Mouse (Mus musculus) cerebellum, postnatal 10 days (tissue): ENCODE results near the gene Mtrf1l.

Source experiments
- DNase-seq, 2 experiments: peaks; one replicate each; pipeline ENCODE4 v3.0.0; 2021; ENCODE audit warnings: mixed read lengths in 2 of 2

Gene Mtrf1l

GRCm38 (mm10) chr10:5823740-5824491 is at the start of gene Mtrf1l:
Gene Mtrf1l, minus strand, starts transcription at chr10:5823910.
- DNase-seq: peak; percentile 98 to 99

DNA sequence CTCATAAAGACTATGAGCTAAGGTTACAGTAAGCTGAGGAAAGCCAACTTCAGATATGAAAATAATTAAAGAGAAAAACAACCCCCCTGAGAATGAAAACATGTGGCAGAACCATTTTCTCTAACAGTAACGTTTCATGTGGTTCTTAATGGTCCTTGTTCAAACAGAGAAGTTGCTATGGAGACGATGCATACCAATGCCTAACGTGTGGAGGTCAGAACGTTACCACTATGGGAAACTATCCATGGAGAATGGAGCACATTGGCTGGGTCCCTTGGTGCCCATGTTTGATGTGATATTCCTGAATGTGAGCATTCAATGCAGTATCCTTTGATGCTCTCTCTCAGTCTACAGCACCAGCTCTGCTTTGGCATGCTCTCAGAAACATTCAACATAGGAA is 47.4 kb upstream of the Mtrf1l start:
- DNase-seq: no peak

DNA sequence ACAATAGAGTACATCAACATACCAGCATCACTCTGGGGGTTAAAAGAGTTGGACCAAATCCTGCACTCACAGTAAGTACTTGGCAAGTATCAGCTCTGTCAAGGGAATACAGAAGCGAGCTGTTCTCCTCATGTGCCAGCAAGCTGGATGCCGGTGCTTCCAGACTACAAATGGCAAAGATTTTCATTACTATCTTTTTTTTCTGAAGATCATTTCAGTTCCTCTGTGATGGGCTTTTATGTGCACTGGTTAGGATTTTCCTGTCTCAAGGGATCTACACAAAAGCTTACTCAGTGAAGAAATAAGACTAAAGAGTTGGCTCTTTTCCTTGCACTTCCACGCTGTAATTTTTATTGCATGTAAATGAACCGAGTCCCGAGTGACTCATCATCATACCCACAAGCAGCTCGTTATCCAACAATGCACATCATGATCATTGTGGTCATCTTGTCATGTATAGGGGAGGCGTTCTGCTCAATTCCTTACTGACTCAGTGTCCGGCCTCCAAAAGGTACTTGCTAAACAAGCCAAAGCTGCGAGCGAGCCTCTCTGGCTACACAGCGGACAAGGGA is 44.4 kb upstream of the Mtrf1l start:
- peak; percentile 63 to 64 for DNase-seq

GRCm38 (mm10) chr10:5865996-5866395 is 42.3 kb upstream of the Mtrf1l start:
- DNase-seq: peak; percentile 62 to 66

DNA sequence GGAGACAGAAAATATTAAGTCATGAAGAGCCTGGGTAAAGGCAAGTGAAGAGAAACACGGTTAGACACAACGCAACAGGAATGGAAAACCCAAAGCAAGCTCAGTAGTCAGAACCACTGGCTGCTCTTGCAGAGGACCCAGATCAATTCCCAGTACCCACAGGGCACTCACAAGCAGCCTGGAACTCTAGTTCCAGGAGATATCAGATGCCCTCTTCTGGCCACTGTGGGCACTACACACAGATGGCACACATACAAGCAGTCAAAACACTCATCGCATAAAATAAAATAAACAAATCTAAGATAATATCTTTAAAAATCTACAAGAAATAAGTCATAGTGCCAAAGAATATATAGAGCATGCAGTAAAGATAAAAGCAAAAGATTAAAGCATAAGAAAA is 39.0 kb upstream of the Mtrf1l start:
- DNase-seq: no peak

- DNase-seq: no peak
Observed at GRCm38 (mm10) chr10:5860849-5861248, 37.1 kb upstream of the Mtrf1l start.

- DNase-seq: peak; percentile 47 to 60
Observed at GRCm38 (mm10) chr10:5859729-5860128, 36.0 kb upstream of the Mtrf1l start.

GRCm38 (mm10) chr10:5857996-5858549 is 34.4 kb upstream of the Mtrf1l start:
- DNase-seq: no peak

- DNase-seq: no peak
Observed at GRCm38 (mm10) chr10:5853290-5853868, 29.7 kb upstream of the Mtrf1l start.

GRCm38 (mm10) chr10:5846939-5847338 is 23.2 kb upstream of the Mtrf1l start:
- peak in 1 of 2 experiments; percentile 81 for DNase-seq

DNA sequence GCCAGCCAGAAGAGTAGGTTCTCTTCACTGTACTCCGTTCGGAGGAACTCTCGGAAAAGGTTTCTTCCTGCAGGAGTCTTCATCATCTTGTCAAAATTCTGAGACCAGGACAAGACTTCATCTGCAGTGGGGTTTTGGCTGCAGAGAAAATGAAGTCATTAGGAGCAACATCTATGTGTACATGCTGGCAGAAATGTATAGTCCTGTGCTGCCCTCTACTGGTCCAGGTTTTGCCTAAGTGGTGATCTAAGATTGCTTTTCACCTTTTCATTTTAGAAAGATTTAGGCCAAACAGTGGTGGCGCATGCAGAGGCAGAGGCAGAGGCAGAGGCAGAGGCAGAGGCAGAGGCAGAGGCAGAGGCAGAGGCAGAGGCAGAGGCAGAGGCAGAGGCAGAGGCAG is 17.7 kb upstream of the Mtrf1l start:
- peak; percentile 67 to 70 for DNase-seq

DNA sequence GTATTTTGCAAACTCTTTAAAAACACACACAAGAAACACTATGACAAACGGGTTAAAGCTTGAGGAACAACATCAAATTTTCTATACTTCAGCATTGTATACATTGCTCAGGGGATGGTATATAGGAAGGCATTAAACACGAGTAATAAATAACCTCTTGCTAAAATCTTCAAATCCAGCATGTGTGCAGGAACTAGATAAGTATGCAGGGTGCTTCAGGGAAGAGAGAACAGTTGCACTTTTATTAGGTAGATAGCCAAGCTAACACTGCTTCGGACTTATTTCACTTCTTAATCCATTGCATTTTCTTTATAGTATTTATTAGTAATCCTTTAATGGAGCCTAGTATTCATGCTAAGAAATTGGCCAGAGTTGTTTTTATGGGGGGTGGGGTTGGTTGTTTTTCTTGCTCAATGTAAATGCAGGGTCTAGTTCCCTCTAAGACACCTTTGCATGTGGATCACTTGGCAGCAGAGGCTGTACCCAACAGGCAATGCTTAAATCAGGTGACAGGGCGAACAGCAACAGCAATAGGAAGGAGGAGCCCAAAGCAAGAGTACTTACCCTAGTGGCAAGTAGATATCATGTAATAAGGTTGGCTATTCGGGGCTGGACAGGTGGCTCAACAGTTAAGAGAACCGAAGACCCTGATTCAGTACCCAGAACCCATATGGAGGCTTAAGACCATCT is 2.8 kb upstream of the Mtrf1l start:
- no peak for DNase-seq

DNA sequence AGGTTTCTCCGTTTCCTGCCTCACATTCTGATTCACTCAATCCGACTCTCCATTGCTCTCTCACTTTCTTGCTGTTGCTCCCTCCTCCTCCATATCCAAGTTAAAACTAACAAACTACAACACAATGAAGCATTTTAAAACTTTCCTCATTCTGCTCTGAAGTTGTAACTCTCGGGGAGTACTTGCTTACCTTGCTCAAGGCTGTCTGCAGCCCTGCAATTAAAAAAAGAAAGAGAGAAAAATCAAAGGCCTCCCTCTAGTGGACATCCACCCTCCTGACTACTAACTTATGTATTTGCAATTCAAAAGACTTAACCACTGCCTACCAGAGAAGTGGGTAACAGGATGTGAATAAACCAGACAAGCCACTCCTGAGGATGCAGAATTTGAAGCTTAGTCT is 1.1 kb upstream of the Mtrf1l start:
- DNase-seq: peak; percentile 64 to 77

DNA sequence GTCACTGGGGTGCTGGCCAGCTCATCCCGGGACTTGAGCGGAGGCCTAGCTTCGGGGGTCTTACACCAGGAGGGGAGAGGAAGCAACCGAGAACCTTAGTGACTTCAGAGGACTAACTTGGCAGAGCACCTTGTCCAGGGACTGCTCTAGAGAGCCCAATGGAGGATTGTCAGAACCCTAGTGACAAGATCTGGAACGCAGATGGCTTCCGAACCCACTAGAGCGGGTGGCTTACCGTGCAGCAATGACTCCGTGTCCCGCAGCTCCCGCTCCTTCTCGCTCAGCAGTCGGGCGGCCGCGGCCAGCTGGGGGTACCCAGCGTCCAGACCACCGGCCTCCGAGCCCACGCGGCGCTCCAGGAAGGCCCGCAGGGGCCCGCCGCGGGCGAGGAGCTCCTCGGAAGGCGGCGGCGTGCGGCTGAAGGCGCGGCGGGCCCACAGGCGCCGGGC is 395 bp downstream of the Mtrf1l start:
- DNase-seq: peak in 1 of 2 experiments; percentile 58

DNA sequence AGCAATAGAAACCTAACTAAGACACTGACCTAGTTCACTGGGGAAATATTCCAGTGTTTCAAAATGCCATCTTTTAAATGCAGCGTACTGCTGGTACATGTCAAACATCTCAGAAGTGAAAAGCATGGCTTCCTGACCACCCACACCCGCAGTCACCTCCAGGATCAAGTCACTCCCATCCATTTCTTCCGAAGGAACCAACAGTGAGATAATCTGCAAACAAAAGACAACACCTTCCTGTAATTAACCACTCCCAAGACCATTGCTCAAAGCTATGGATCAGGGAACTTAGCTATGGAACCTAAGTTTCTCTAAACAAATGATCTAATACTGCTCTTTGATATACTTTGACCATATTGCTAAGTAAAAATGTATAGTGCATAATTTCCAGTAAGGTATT is 4.9 kb downstream of the Mtrf1l start:
- no peak for DNase-seq

GRCm38 (mm10) chr10:5815968-5816367 is 7.7 kb downstream of the Mtrf1l start:
- no peak for DNase-seq

- no peak for DNase-seq
Observed at GRCm38 (mm10) chr10:5813724-5814123, 10.0 kb downstream of the Mtrf1l start.

GRCm38 (mm10) chr10:5807683-5808082 is 16.0 kb downstream of the Mtrf1l start:
- DNase-seq: no peak

DNA sequence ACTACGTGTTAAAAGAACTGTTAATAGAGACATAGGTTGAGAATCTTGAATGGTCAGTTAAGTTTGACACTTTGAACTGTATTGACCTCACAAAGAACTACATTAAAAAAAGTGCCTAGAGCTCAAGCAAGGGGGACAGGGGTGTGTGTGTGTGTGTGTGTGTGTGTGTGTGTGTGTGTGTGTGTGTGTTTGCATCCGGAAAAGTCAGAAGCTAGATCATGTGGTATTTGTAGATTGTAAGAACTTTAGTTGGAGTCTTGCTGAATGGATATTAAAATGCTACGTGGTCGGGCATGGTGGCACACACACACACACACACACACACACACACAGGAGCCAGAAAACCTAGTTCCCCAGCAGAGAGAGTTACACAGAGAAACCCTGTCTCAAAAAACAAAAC is 16.7 kb downstream of the Mtrf1l start:
- no peak for DNase-seq

- no peak for DNase-seq
Observed at GRCm38 (mm10) chr10:5806416-5806815, 17.3 kb downstream of the Mtrf1l start.

DNA sequence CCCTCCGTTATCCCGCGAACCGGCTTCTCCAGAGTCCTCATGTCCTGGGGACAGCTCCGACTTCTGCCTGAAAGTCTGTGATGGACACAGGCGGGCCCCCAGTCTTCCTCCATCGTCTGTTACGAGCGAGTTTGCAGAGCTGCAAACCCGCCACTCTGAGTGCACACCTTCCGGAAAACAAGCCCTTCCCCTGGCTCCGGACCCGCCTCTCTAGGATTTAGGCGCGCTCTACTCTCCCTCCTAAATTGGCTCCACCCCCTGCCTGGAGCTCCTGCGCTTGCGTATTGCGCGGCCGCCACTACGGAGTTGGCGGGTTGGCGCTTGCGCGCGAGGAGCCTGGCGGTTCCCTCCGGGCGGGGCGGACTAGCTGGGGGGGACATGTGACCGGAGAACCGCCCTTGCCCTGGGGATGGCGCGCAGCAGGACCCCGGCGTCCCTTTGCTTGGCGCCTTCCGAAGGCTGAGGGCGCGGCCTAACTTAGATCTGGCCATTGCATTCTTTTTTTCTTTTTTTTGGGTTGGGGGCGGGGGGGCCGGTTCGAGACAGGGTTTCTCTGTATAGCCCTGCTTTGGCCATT is 17.9 kb downstream of the Mtrf1l start:
- peak; percentile 98 to 99 for DNase-seq

DNA sequence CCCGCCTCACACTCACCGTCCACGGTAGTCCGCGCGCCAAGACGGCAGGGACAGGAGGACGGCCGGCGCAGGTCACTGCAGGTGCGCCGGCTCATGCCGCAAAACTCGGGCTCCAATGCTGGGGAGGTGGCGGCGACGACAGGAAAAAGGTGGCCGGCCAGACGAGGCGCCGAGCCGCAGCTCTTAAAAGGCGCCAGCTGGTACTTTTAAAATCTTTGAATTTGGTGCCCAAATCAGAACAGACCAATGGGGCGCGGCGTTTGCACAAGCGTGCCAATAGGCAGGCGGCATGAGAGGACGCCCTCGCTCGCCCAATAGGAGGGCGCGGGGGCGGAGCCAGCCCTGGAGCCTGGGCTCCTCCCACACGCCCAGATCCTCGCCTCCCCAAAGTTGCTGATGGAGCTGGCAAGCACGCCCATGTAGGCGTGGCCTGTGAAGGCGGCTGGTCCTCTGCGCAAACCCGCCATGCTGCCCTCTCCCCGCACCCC is 18.4 kb downstream of the Mtrf1l start, which contains the start of gene Fbxo5:
Fbxo5 (minus strand) TSS at position 358 of the 488 bp plus-strand sequence.
- peak; percentile 100 for DNase-seq
